Comparison of ENCODE assay signal across 9 mouse cellular contexts in the genomic region with DNA sequence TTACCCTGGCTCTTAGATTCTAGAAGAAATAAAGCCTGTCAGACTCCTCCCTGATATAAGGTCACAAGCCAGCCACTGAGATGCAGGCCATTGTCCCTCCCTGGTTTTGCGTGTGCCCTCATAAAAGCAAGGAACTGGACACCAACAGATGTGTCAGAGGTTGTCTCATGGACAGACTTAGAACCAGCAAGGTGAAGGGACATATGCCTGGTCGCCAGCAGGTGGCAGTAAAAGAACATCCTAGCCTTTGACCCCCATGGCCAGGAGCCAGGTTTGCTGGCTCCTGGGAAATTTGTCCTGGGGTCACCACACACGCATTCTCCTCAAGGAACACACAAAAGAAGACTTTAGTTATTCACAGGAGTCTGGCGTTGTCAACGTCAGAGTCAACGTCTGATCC.
DNase-seq lines count a peak whose midpoint lies in the region; ATAC-seq and TF ChIP-seq lines count a peak whose summit lies in the region.
"Had no signal": no experiment of that assay in that cellular context is flagged by ENCODE, and none has a peak within 500 bp of the region (broad histone marks: within the 10 kb centered on the region; RNA-seq: fewer than 3 reads in every experiment).

No protein-coding gene starts in this region.

- no peak overlapping the region for H3K27ac ChIP-seq in heart, postnatal 0 days (ENCODE audit: low read depth)
- no peak overlapping the region for H3K27ac ChIP-seq in thymus, adult 2 months (ENCODE audit: control insufficient read depth, insufficient read depth, low read length)
- no peak overlapping the region for H3K27ac ChIP-seq in small intestine, adult 2 months (ENCODE audit: insufficient read depth, low read depth, low read length)
- H3K27ac ChIP-seq: neural tube, embryonic 12.5 days had no signal

- no peaks in the 10 kb centered on the region for H3K9me3 ChIP-seq in heart, postnatal 0 days (replicated peaks; ENCODE audit: control insufficient read depth, low read length)
- H3K9me3 ChIP-seq: neural tube, embryonic 12.5 days had no signal

- no peak for TF ChIP-seq POLR2A in thymus, adult 2 months (IDR thresholded peaks at IDR 0.05; ENCODE audit: control insufficient read depth, extremely low read depth, insufficient read depth, low read length, poor library complexity)
- no peak for TF ChIP-seq POLR2A in small intestine, adult 2 months (IDR thresholded peaks at IDR 0.05; ENCODE audit: low read depth, low read length)

- no peak for ATAC-seq in heart, postnatal 0 days (ENCODE audit: insufficient read depth, low read depth)
- no peak for ATAC-seq in cerebellum, adult (ENCODE audit: insufficient number of reproducible peaks, low FRiP score, low TSS enrichment)
- no peak for ATAC-seq in monocyte, adult 5-6 weeks (replicated peaks; ENCODE audit: insufficient number of reproducible peaks, low FRiP score, low TSS enrichment, poor library complexity, severe bottlenecking)

- H3K27me3 ChIP-seq in heart, postnatal 0 days (ENCODE audit: control insufficient read depth, insufficient read depth, low read length): no peaks in the 10 kb centered on the region
- no peaks in the 10 kb centered on the region for H3K27me3 ChIP-seq in thymus, adult 2 months (ENCODE audit: control insufficient read depth, insufficient read depth, low read length)
- no peaks in the 10 kb centered on the region for H3K27me3 ChIP-seq in small intestine, adult 2 months (ENCODE audit: control insufficient read depth, insufficient read depth, low read length)
- H3K27me3 ChIP-seq: neural tube, embryonic 12.5 days had no signal

- no peaks in the 10 kb centered on the region for H3K36me3 ChIP-seq in heart, postnatal 0 days (replicated peaks; ENCODE audit: control insufficient read depth, insufficient read depth, low read length)
- H3K36me3 ChIP-seq in thymus, adult 2 months (ENCODE audit: control insufficient read depth, insufficient read depth, low read length): no peaks in the 10 kb centered on the region
- H3K36me3 ChIP-seq in small intestine, adult 2 months (ENCODE audit: control insufficient read depth, insufficient read depth, low read length): no peaks in the 10 kb centered on the region
- H3K36me3 ChIP-seq: neural tube, embryonic 12.5 days had no signal

- no peaks in the 10 kb centered on the region for H3K4me1 ChIP-seq in heart, postnatal 0 days (ENCODE audit: control insufficient read depth, insufficient read depth)
- no peaks in the 10 kb centered on the region for H3K4me1 ChIP-seq in thymus, adult 2 months (replicated peaks; ENCODE audit: control insufficient read depth, insufficient read depth, low read length)
- no peaks in the 10 kb centered on the region for H3K4me1 ChIP-seq in small intestine, adult 2 months (ENCODE audit: control insufficient read depth, insufficient read depth, insufficient read length, low read length)

- H3K9ac ChIP-seq in heart, postnatal 0 days (replicated peaks; ENCODE audit: low read depth, low read length): no peak overlapping the region
- H3K9ac ChIP-seq: neural tube, embryonic 12.5 days had no signal

- no peak overlapping the region for H3K4me3 ChIP-seq in heart, postnatal 0 days (ENCODE audit: low read depth, low read length)
- no peak overlapping the region for H3K4me3 ChIP-seq in thymus, adult 2 months (ENCODE audit: control insufficient read depth, insufficient read depth, low read length)
- no peak overlapping the region for H3K4me3 ChIP-seq in small intestine, adult 2 months (ENCODE audit: low read depth, low read length)
- H3K4me3 ChIP-seq: neural tube, embryonic 12.5 days had no signal

- no peak for TF ChIP-seq EP300 in heart, postnatal 0 days (IDR thresholded peaks at IDR 0.05; ENCODE audit: low read depth)

- H3K4me2 ChIP-seq in heart, postnatal 0 days (ENCODE audit: low read depth, low read length): no peak overlapping the region
- H3K4me2 ChIP-seq: neural tube, embryonic 12.5 days had no signal

- WGBS in heart, postnatal 0 days: 28% methylated on average over 6 of the region's 6 CpGs
- WGBS in thymus, adult 2 months: 31% methylated on average over 6 of the region's 6 CpGs
- 23% methylated on average over 6 of the region's 6 CpGs for WGBS in small intestine, adult 2 months

- peak; percentile 24 for DNase-seq in heart, postnatal 0 days (ENCODE audit: low spot score)
- no peak for DNase-seq in heart, adult 8-10 months (ENCODE audit: low spot score)
- peak; percentile 25 for DNase-seq in thymus, adult 2 months
- DNase-seq in thymus, adult 18-20 months: no peak
- peak; percentile 52 for DNase-seq in forelimb bud, embryonic 11.5 days (ENCODE audit: low read depth, low spot score)

- peak; percentile 74 for TF ChIP-seq CTCF in heart, postnatal 0 days (IDR thresholded peaks at IDR 0.05; ENCODE audit: low read depth)
- TF ChIP-seq CTCF in thymus, adult 2 months (IDR thresholded peaks at IDR 0.05; ENCODE audit: borderline replicate concordance, control insufficient read depth, extremely low read depth, insufficient read depth, low read length, poor library complexity): peak; percentile 60; the same call in 1 of the 2 replicates
- peak; percentile 60; the same call in 1 of the 2 replicates for TF ChIP-seq CTCF in small intestine, adult 2 months (IDR thresholded peaks at IDR 0.05; ENCODE audit: extremely low read depth, insufficient read length, insufficient replicate concordance, low read depth, low read length)

Comparison
In these comparisons a context has a peak if more than half of its experiments do, and no peak if none do; other contexts are left out.
1. DNase-seq: peak in heart, postnatal 0 days (single experiment), thymus, adult 2 months (single experiment) and forelimb bud, embryonic 11.5 days (single experiment); none in heart, adult 8-10 months (single experiment) and thymus, adult 18-20 months (0 of 2).
2. Peak in every context shown above with its lines, with median percentiles within 50 percentile points of each other: CTCF ChIP-seq.